In genomic region chr7:34234610-34235561, GRCm38 (mm10) we compare ENCODE assay signal across 9 mouse cellular contexts. TPM values are rescaled to one million over a fixed set of nuclear protein-coding genes. Genes with fewer than 3 reads are reported as not detected.
DNase-seq lines count a peak whose midpoint lies in the region; ATAC-seq and TF ChIP-seq lines count a peak whose summit lies in the region.
"Had no signal": no experiment of that assay in that cellular context is flagged by ENCODE, and none has a peak within 500 bp of the region (broad histone marks: within the 10 kb centered on the region; RNA-seq: fewer than 3 reads in every experiment).

No protein-coding gene starts in this region.

- no peaks in the 10 kb centered on the region for H3K27me3 ChIP-seq in hindbrain, embryonic 11.5 days (ENCODE audit: control insufficient read depth, insufficient read depth, low read length)
- H3K27me3 ChIP-seq in midbrain, embryonic 14.5 days (ENCODE audit: control insufficient read depth, insufficient read depth, low read length), result no peaks in the 10 kb centered on the region

- TF ChIP-seq CTCF in left cerebral cortex, adult 2 months (IDR thresholded peaks at IDR 0.05), result no peak
- TF ChIP-seq CTCF in brain, embryonic 14.5 days (IDR thresholded peaks at IDR 0.05; ENCODE audit: borderline replicate concordance, extremely low read depth, insufficient read depth, insufficient read length), result no peak

- peaks cover 6% of the 10 kb centered on the region; the same call in 1 of the 2 replicates for H3K36me3 ChIP-seq in hindbrain, embryonic 11.5 days (ENCODE audit: control insufficient read depth, insufficient read depth, low read length)
- peaks cover 35% of the 10 kb centered on the region for H3K36me3 ChIP-seq in midbrain, embryonic 14.5 days (ENCODE audit: control insufficient read depth, insufficient read depth, low read length)

- ATAC-seq in hindbrain, embryonic 11.5 days (ENCODE audit: low FRiP score), result 0 out of 2 replicates have a peak, but pooled peaks have one; percentile 0
- ATAC-seq in midbrain, embryonic 14.5 days (ENCODE audit: low FRiP score, low TSS enrichment), result no peak

- no peak for TF ChIP-seq POLR2A in brain, embryonic 14.5 days (IDR thresholded peaks at IDR 0.05; ENCODE audit: borderline replicate concordance, extremely low read depth, insufficient read depth, insufficient read length, poor library complexity, severe bottlenecking)

- H3K4me2 ChIP-seq in hindbrain, embryonic 11.5 days (replicated peaks; ENCODE audit: low read depth, low read length), result peak overlapping the region; percentile 58
- H3K4me2 ChIP-seq in midbrain, embryonic 14.5 days (ENCODE audit: low read length), result peak overlapping the region; percentile 73

- DNase-seq in left cerebral cortex, adult 2 months (ENCODE audit: extremely low spot score in 1 of 2, low spot score in 2 of 2), result no peak
- no peak for DNase-seq in left cerebral cortex, postnatal 14 days (ENCODE audit: low spot score in 2 of 2)
- DNase-seq in brain, embryonic 14.5 days (ENCODE audit: low read depth), result peak; percentile 30
- peak; percentile 16 for DNase-seq in hindbrain, embryonic 11.5 days (ENCODE audit: low spot score)
- no peak for DNase-seq in midbrain, embryonic 14.5 days
- DNase-seq in layer of hippocampus, postnatal 36 days, result no peak
- no peak for DNase-seq in left cerebral cortex, adult 11 months (ENCODE audit: low spot score)
- DNase-seq in gastrocnemius, postnatal 25 days, result no peak

- H3K9me3 ChIP-seq in hindbrain, embryonic 11.5 days (ENCODE audit: control insufficient read depth, low read length), result no peaks in the 10 kb centered on the region
- no peaks in the 10 kb centered on the region for H3K9me3 ChIP-seq in midbrain, embryonic 14.5 days (ENCODE audit: control insufficient read depth, low read length)

- no peaks in the 10 kb centered on the region for H3K4me1 ChIP-seq in hindbrain, embryonic 11.5 days (replicated peaks; ENCODE audit: control insufficient read depth, insufficient read depth, low read length)
- H3K4me1 ChIP-seq in midbrain, embryonic 14.5 days (ENCODE audit: control insufficient read depth, insufficient read depth, low read length), result peaks cover 7% of the 10 kb centered on the region; the same call in 1 of the 2 replicates

- peak overlapping the region; percentile 96 for H3K27ac ChIP-seq in left cerebral cortex, adult 2 months
- peak overlapping the region; percentile 58 for H3K27ac ChIP-seq in hindbrain, embryonic 11.5 days (ENCODE audit: low read depth, low read length)
- peak overlapping the region; percentile 82 for H3K27ac ChIP-seq in midbrain, embryonic 14.5 days (replicated peaks; ENCODE audit: low read depth, low read length)

- H3K9ac ChIP-seq in hindbrain, embryonic 11.5 days (ENCODE audit: low read depth, low read length), result peak overlapping the region; percentile 64
- peak overlapping the region; percentile 52 for H3K9ac ChIP-seq in midbrain, embryonic 14.5 days (replicated peaks; ENCODE audit: low read length)

- intact Hi-C loops in left cerebral cortex, adult 2 months (cut with DNase I), result no loop called here
- intact Hi-C loops in left cerebral cortex, postnatal 14 days (cut with DNase I), result no loop called here

- H3K4me3 ChIP-seq in left cerebral cortex, adult 2 months, result peak overlapping the region; percentile 53
- H3K4me3 ChIP-seq in hindbrain, embryonic 11.5 days (ENCODE audit: low read depth, low read length), result peak overlapping the region; percentile 42
- H3K4me3 ChIP-seq in midbrain, embryonic 14.5 days (replicated peaks; ENCODE audit: low read depth, low read length), result peak overlapping the region; percentile 44

- WGBS in hindbrain, embryonic 11.5 days, result 3% methylated on average over 17 of the region's 17 CpGs
- whole genome bisulfite sequencing in midbrain, embryonic 14.5 days, result 3% methylated on average over 17 of the region's 17 CpGs

RNA-seq across cellular contexts. Expression of gene Gpi1, which starts 4.8 kb away (rescaled TPM):
- total RNA-seq in left cerebral cortex, adult 2 months (2021), result 100 to 1,000 TPM; 642 to 716 TPM
- total RNA-seq in left cerebral cortex, postnatal 14 days (2021), result 100 to 1,000 TPM; 676 to 689 TPM
- 209 and 273 TPM in 2 replicates for polyA plus RNA-seq in brain, embryonic 14.5 days (2012; rRNA removed)
- 267 and 282 TPM in 2 replicates for polyA plus RNA-seq in hindbrain, embryonic 11.5 days (2014; fragmentation: Nextera tagmentation; extraction: Ambion mirVana)
- polyA plus RNA-seq in midbrain, embryonic 14.5 days (2014; fragmentation: Nextera tagmentation; extraction: Ambion mirVana), result 192 and 216 TPM in 2 replicates
- total RNA-seq in layer of hippocampus, postnatal 36 days (2021), result 100 to 1,000 TPM; 784 to 785 TPM
- total RNA-seq in gastrocnemius, postnatal 25 days (2021), result 1,000 to 10,000 TPM in 1 of 2 experiments, 100 to 1,000 TPM in 1; 948 to 1,062 TPM

RNA-seq across cellular contexts. Expression of gene Gm6096, which starts 16.0 kb away (rescaled TPM):
- total RNA-seq in left cerebral cortex, adult 2 months (2021), result not detected
- not detected for total RNA-seq in left cerebral cortex, postnatal 14 days (2021)
- not detected in 2 replicates for polyA plus RNA-seq in brain, embryonic 14.5 days (2012; rRNA removed)
- 1.1 TPM in 1 of 2 replicates, not detected in the other for polyA plus RNA-seq in hindbrain, embryonic 11.5 days (2014; fragmentation: Nextera tagmentation; extraction: Ambion mirVana)
- 0.84 TPM in 1 of 2 replicates, not detected in the other for polyA plus RNA-seq in midbrain, embryonic 14.5 days (2014; fragmentation: Nextera tagmentation; extraction: Ambion mirVana)
- not detected for total RNA-seq in layer of hippocampus, postnatal 36 days (2021)
- total RNA-seq in gastrocnemius, postnatal 25 days (2021), result not detected
- total RNA-seq: hematopoietic stem cell, adult 5-6 weeks had no signal

RNA-seq across cellular contexts. Expression of gene Pdcd2l, which starts 38.4 kb away (rescaled TPM):
- 10 to 100 TPM; 23.8 to 26.9 TPM for total RNA-seq in left cerebral cortex, adult 2 months (2021)
- total RNA-seq in left cerebral cortex, postnatal 14 days (2021), result 10 to 100 TPM; 22.8 to 25.4 TPM
- 48.7 and 66.3 TPM in 2 replicates for polyA plus RNA-seq in brain, embryonic 14.5 days (2012; rRNA removed)
- 63.8 and 79.6 TPM in 2 replicates for polyA plus RNA-seq in hindbrain, embryonic 11.5 days (2014; fragmentation: Nextera tagmentation; extraction: Ambion mirVana)
- polyA plus RNA-seq in midbrain, embryonic 14.5 days (2014; fragmentation: Nextera tagmentation; extraction: Ambion mirVana), result 67.7 and 77.4 TPM in 2 replicates
- total RNA-seq in layer of hippocampus, postnatal 36 days (2021), result 10 to 100 TPM; 21.1 to 25.1 TPM
- 10 to 100 TPM; 14.3 to 15.9 TPM for total RNA-seq in gastrocnemius, postnatal 25 days (2021)

Comparison
In these comparisons a context has a peak if more than half of its experiments do, and no peak if none do; other contexts are left out.
1. DNase-seq: peak in brain, embryonic 14.5 days (single experiment) and hindbrain, embryonic 11.5 days (single experiment); none in left cerebral cortex, adult 2 months (0 of 2), left cerebral cortex, postnatal 14 days (0 of 2), midbrain, embryonic 14.5 days (single experiment), layer of hippocampus, postnatal 36 days (0 of 2), left cerebral cortex, adult 11 months (single experiment) and gastrocnemius, postnatal 25 days (single experiment).
2. Peak in every context shown above with its lines, with median percentiles within 50 percentile points of each other: H3K27ac ChIP-seq and H3K4me3 ChIP-seq.